Mouse (Mus musculus) embryonic facial prominence, embryonic 14.5 days (tissue): Measurements from ENCODE around the gene Gpbp1. TPM values are rescaled to one million over a fixed set of nuclear protein-coding genes. Genes with fewer than 3 reads are reported as not detected.

ENCODE experiments used
- ATAC-seq: fragments of 200-750 bp; cut with Nextera tagmentation; 2 replicates; pipeline ENCODE4 v1.8.0; 2017; ENCODE audit warnings: low read depth, moderate number of reproducible peaks, moderate TSS enrichment
- DNase-seq: peaks from one replicate; pipeline ENCODE4 v3.0.0-alpha.2; 2015; ENCODE audit warnings: low spot score
- H3K27ac ChIP-seq: fragments of 300-500 bp; sonication (generic); replicated peaks from 2 replicates; pipeline ENCODE4 v1.5.1; 2014; ENCODE audit warnings: low read depth, mild to moderate bottlenecking, low read length, moderate library complexity
- H3K27me3 ChIP-seq: fragments of 300-500 bp; sonication (generic); replicated peaks from 2 replicates; pipeline ENCODE4 v1.6.1; 2014; ENCODE audit warnings: low read length; ENCODE audit not compliant: control insufficient read depth, insufficient read depth
- H3K36me3 ChIP-seq: fragments of 300-500 bp; sonication (generic); 2 replicates; pipeline ENCODE4 v1.6.1; 2014; ENCODE audit warnings: low read length, mixed read lengths; ENCODE audit not compliant: control insufficient read depth, insufficient read depth
- H3K4me1 ChIP-seq: fragments of 300-500 bp; sonication (generic); 2 replicates; pipeline ENCODE4 v1.6.1; 2014; ENCODE audit warnings: antibody characterized with exemption, low read length; ENCODE audit not compliant: control insufficient read depth, insufficient read depth
- H3K4me2 ChIP-seq: fragments of 300-500 bp; sonication (generic); 2 replicates; pipeline ENCODE4 v1.6.1; 2014; ENCODE audit warnings: low read depth, mild to moderate bottlenecking, low read length, moderate library complexity, mixed read lengths
- H3K4me3 ChIP-seq: fragments of 300-500 bp; sonication (generic); 2 replicates; pipeline ENCODE4 v1.5.1; 2014; ENCODE audit warnings: low read depth, mild to moderate bottlenecking, low read length
- H3K9ac ChIP-seq: fragments of 300-500 bp; sonication (generic); 2 replicates; pipeline ENCODE4 v1.6.1; 2014; ENCODE audit warnings: low read depth, mild to moderate bottlenecking, low read length, moderate library complexity, mixed read lengths
- H3K9me3 ChIP-seq: fragments of 300-500 bp; sonication (generic); 2 replicates; pipeline ENCODE4 v1.6.1; 2016; ENCODE audit warnings: low read length; ENCODE audit not compliant: control insufficient read depth
- WGBS: fragments of 180-500 bp; shearing (Covaris S2); extraction: QIAGEN DNeasy Blood & Tissue Kit; methylation state at CpG from one replicate; pipeline ENCODE4 v1.1.7; 2014; 5-methylcytosine and 5-hydroxymethylcytosine counted together
- polyA plus RNA-seq: library from polyadenylated mRNA; unstranded; fragments of >200 nt; fragmentation: Nextera tagmentation; extraction: Ambion mirVana; gene quantifications from 2 replicates; pipeline ENCODE4 v1.2.1, GENCODE M21; 2014

Gene Gpbp1
- polyA plus RNA-seq, 1 experiment from 2014 or later, result 90.0 TPM

DNA sequence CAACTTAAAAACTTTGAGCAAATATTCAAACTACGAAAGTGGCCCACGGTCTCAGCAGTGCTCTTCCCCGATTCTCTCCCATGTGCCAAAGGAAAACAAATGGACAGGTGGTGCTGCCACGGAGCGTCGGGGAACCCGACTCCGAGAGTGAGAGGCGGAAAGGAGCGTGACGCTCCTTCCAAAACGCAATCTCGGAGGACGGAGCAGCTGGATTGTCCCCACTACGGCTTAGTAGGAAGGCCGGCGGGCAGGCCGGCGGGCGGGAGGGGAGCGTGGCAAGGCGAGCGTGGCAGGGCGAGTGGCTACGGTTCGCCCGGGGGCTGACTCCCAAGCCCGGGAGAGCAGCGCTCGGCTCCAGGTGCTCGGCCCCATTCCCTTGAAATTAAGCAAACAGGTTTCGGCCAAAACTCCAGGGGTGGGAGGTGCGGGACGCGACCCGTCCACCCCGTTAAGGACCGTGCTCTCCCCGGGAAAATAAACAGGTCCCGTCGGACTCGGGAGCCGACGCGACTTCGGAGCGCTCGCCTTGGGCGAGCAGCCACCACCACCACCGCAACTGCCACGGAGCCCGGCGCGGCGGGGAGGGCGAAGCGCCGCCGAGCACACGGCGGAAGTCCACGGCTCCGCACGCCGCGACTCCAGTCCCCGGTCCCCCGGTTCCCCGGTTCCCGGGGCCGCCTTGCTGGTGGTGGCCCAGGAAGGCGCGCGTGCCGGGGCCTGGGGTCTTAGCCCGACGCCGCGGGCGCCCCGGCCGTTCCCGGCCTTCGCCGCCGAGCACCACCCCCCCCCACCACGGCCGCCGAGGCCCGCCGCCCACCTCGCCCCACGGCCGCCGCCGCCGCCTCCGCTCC lies 1.0 kb downstream of the Gpbp1 start:
- H3K9me3 ChIP-seq, result no peaks in the 10 kb centered on the region
- WGBS, result 0% methylated on average over 36 of the region's 98 CpGs
- no peaks in the 10 kb centered on the region for H3K36me3 ChIP-seq
- H3K27ac ChIP-seq, result peak overlapping the region; percentile 98
- ATAC-seq, result no peak; the same call in 1 of the 2 replicates
- DNase-seq, result peak; percentile 68
- H3K9ac ChIP-seq, result peak overlapping the region; percentile 99
- peaks cover 20% of the 10 kb centered on the region for H3K4me1 ChIP-seq
- peaks cover 23% of the 10 kb centered on the region for H3K27me3 ChIP-seq
- H3K4me2 ChIP-seq, result peak overlapping the region; percentile 56
- H3K4me3 ChIP-seq, result peak overlapping the region; percentile 92

DNA sequence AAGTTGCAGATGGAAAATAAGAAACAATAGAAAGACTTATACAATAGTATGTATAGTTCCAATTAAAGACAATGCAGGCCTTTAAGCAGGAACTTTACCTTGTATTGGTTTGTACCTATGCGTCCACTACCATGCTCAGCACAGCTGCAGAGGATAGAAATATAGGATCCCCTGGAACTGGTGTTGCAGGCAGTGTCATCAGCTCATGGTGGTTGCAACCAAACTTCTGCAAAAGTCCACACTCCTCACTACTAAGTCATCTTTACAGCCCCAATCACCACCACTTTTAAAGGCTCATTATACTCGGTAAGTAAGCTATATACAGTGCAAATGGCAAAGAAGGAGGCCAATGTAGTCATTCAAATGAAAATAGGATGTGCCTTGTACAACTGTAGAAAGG lies 12.2 kb downstream of the Gpbp1 start:
- no peaks in the 10 kb centered on the region for H3K27me3 ChIP-seq
- 84% methylated on average over 2 of the region's 2 CpGs for WGBS
- no peak overlapping the region for H3K9ac ChIP-seq
- H3K27ac ChIP-seq, result no peak overlapping the region
- no peak overlapping the region for H3K4me2 ChIP-seq
- H3K9me3 ChIP-seq, result no peaks in the 10 kb centered on the region
- no peak for DNase-seq
- H3K36me3 ChIP-seq, result peaks cover 12% of the 10 kb centered on the region
- H3K4me3 ChIP-seq, result no peak overlapping the region
- no peak for ATAC-seq
- H3K4me1 ChIP-seq, result 0 out of 2 replicates have a peak, but pooled peaks cover 7% of the 10 kb centered on the region

DNA sequence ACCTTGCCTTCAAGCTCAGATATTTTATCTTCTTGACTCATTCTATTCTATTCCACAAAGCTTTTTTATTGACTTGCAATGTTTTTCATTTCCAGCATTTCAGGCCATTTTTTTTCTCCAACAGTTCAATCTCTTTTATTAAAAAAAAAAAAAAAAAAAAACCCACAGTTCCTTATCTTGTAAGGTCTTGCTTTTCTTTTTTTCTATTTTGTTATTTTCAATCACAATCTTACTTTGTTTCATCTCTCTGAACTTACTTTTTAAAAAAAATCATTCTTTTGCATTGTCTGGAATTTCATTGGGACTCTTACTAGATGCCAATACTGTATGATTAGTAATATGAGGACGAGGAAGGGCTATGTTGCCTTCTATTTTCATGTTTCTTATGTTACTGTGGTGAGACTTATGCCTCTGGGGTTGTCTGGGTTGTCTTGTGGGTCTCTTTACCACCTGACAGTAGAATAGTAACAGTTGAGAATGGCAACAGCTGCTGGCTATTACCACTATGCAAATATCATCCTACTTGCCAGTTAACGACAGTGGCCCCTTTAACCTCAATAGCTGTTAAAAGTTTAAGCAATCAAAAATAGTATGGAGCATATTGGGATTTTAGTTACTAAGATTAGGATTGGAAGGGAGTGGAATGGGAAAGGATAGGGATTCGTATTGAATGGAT lies 19.2 kb downstream of the Gpbp1 start:
- Histone ChIP-seq H3K4me1 (0 out of 2 replicates have a peak, but pooled peaks cover 5% of the 10 kb centered on the region), H3K4me2 (no peak overlapping the region), H3K4me3 (no peak overlapping the region), H3K27ac (no peak overlapping the region), H3K9me3 (peaks cover 6% of the 10 kb centered on the region; the same call in 1 of the 2 replicates), H3K27me3 (no peaks in the 10 kb centered on the region), H3K36me3 (peaks cover 32% of the 10 kb centered on the region), H3K9ac (no peak overlapping the region)
- no peak for ATAC-seq
- no peak for DNase-seq
- 78% methylated on average over 3 of the region's 3 CpGs for WGBS

DNA sequence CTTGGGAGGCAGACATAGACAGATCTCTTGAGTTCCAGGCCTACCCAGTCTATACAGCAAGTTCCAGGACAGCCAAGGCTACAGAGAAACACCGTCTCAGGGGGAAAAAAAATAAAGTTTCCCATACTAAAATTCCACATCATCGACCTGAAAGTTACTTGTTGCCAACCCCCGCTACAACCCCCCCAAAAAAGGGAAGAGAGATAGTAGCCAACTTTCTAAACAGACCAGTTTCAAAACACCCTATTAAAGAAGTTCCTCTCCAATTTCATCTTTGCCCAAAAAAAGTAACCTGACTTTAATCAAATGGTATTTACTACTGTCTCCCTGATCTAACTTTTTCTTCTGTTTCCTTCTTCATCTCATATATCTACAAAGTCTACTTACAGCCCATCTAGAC lies 22.6 kb downstream of the Gpbp1 start:
- Histone ChIP-seq H3K9ac (no peak overlapping the region), H3K4me2 (no peak overlapping the region), H3K27me3 (no peaks in the 10 kb centered on the region), H3K4me3 (no peak overlapping the region), H3K36me3 (peaks cover 53% of the 10 kb centered on the region), H3K27ac (no peak overlapping the region), H3K9me3 (peaks cover 6% of the 10 kb centered on the region; the same call in 1 of the 2 replicates), H3K4me1 (no peaks in the 10 kb centered on the region)
- ATAC-seq (no peak), DNase-seq (no peak)
- WGBS, result 90% methylated on average over 3 of the region's 3 CpGs

DNA sequence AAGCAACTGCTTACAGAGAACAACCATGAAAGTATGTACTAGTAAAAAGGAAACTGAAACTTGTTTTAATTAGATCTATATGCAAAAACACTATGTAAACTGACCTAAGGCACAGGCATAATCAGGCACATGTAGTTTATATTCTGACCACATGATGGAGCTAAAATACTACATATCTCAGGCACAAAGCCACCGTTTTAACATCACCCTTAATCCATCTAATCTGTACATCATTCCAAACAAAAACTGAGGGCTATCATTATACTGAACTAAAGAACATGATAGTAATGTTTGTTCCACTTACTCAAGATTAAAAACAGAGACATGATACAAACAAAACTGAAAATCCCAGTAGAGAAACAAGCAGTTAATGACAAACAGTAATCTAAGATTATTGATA lies 28.5 kb downstream of the Gpbp1 start:
- Histone ChIP-seq H3K9me3 (no peaks in the 10 kb centered on the region), H3K9ac (no peak overlapping the region), H3K4me3 (no peak overlapping the region), H3K4me2 (no peak overlapping the region), H3K27ac (no peak overlapping the region), H3K27me3 (no peaks in the 10 kb centered on the region), H3K4me1 (no peaks in the 10 kb centered on the region), H3K36me3 (peaks cover 32% of the 10 kb centered on the region)
- ATAC-seq, result no peak
- 0% methylated on average over 1 of the region's 1 CpGs for WGBS
- DNase-seq, result peak; percentile 71

DNA sequence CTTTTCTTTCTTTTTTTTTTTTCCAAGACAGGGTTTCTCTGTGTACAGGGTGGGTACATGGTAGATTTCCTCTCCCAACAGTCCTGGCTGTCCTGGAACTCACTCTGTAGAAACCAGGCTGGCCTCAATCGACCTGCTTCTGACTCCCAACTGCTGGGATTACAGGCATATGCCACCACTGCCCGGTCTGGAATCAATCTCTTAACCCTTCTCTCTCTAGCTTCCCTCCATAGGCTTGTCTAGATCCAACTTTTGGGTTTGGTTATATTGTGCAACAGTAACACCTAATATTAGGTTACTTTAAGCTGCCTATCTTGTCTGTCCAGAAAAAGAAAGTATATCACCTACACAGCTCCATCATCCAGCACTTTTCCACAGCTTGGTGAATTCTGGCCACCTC lies 33.1 kb downstream of the Gpbp1 start:
- no peaks in the 10 kb centered on the region for H3K4me1 ChIP-seq
- no peak overlapping the region for H3K4me2 ChIP-seq
- DNase-seq (no peak), ATAC-seq (no peak)
- H3K27ac ChIP-seq, result no peak overlapping the region
- peaks cover 21% of the 10 kb centered on the region for H3K36me3 ChIP-seq
- H3K9me3 ChIP-seq, result no peaks in the 10 kb centered on the region
- H3K4me3 ChIP-seq, result no peak overlapping the region
- H3K27me3 ChIP-seq, result no peaks in the 10 kb centered on the region
- no peak overlapping the region for H3K9ac ChIP-seq
- 50% methylated on average over 2 of the region's 2 CpGs for WGBS

DNA sequence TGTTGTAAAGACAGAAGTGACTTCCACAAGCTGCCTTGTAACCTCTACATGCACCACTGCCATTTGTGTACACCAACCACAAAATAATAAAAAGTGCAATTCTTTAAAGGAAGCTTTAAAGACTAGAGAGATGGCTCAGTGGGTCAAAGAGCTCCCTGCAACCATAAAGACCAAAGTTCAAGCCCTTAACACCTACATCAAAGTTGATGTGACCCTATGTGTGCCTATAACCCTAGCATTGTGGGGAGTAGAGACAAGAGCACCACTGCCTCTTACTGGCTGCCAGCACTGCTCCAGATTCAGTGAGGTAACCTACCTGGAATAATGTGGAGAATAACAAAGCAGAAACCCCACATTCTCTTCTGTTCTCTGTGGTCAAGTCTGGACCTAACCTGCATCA lies 45.6 kb downstream of the Gpbp1 start:
- no peaks in the 10 kb centered on the region for H3K27me3 ChIP-seq
- no peak overlapping the region for H3K4me2 ChIP-seq
- no peak for DNase-seq
- peaks cover 38% of the 10 kb centered on the region for H3K36me3 ChIP-seq
- no peaks in the 10 kb centered on the region for H3K9me3 ChIP-seq
- H3K4me1 ChIP-seq, result no peaks in the 10 kb centered on the region
- no peak overlapping the region for H3K4me3 ChIP-seq
- no peak overlapping the region for H3K9ac ChIP-seq
- ATAC-seq, result no peak
- H3K27ac ChIP-seq, result no peak overlapping the region

DNA sequence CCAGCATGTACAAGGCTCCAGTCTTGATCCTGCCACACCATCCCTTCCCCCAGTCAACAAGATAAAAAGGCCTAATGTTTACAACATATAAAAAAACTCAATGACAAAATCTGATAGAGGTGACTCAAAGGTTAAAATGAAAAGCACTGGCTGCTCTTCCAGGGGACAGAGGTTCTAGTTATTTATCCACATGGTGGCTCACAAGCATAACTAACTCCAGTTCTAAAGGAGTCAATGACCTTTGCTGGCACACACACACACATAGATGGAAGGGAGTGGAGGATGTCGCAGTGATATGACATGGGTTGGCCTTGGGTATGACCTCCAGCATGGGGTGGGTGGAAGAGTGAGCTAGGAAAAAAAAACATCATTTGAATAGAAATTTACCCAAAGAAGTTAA lies 58.7 kb downstream of the Gpbp1 start:
- no peak overlapping the region for H3K9ac ChIP-seq
- H3K4me1 ChIP-seq, result no peaks in the 10 kb centered on the region
- no peaks in the 10 kb centered on the region for H3K9me3 ChIP-seq
- no peak overlapping the region for H3K4me2 ChIP-seq
- ATAC-seq (no peak), DNase-seq (no peak)
- no peaks in the 10 kb centered on the region for H3K27me3 ChIP-seq
- no peak overlapping the region for H3K4me3 ChIP-seq
- H3K27ac ChIP-seq, result no peak overlapping the region
- peaks cover 58% of the 10 kb centered on the region for H3K36me3 ChIP-seq
- 78% methylated on average over 1 of the region's 1 CpGs for WGBS
